Mouse (Mus musculus) bone marrow macrophage, adult 2 months (primary cell): ENCODE measurements around the gene Pop7. TPM values are rescaled to one million over a fixed set of nuclear protein-coding genes. Genes with fewer than 3 reads are reported as not detected.
A peak's percentile ranks its signal among the peaks of the same experiment; 100 is the strongest.

Experiments used
- H3K27ac ChIP-seq: 2 replicates; pipeline ENCODE4 v1.5.1; 2012; ENCODE audit warnings: low read depth, low read length; ENCODE audit not compliant: insufficient read depth
- H3K4me1 ChIP-seq: 2 replicates; pipeline ENCODE4 v1.6.1; 2012; ENCODE audit warnings: low read length; ENCODE audit not compliant: control insufficient read depth, insufficient read depth
- H3K4me3 ChIP-seq: 2 replicates; pipeline ENCODE4 v1.5.1; 2012; ENCODE audit warnings: mild to moderate bottlenecking, low read length, moderate library complexity; ENCODE audit not compliant: insufficient read depth
- CTCF ChIP-seq: IDR thresholded peaks from 2 replicates; pipeline ENCODE4 v1.5.1; 2012; ENCODE audit warnings: low read depth, mild to moderate bottlenecking, low read length, moderate library complexity
- POLR2A ChIP-seq: IDR thresholded peaks from 2 replicates; pipeline ENCODE4 v1.6.1; 2012; ENCODE audit warnings: mild to moderate bottlenecking, low read depth, low read length, borderline replicate concordance
- polyA plus RNA-seq: library from polyadenylated mRNA; stranded (reverse); fragments of >200 nt; gene quantifications from 2 replicates; pipeline ENCODE4 v1.2.4, GENCODE M21; 2012; ENCODE audit not compliant: missing spikeins, insufficient read depth, insufficient read length

Gene Pop7
- polyA plus RNA-seq, 1 experiment, result 15.8 TPM

- no peak overlapping the region for H3K27ac ChIP-seq
- H3K4me1 ChIP-seq, result no peaks in the 10 kb centered on the region
- TF ChIP-seq CTCF (peak; percentile 38; the same call in 1 of the 2 replicates), POLR2A (no peak)
- H3K4me3 ChIP-seq, result no peak overlapping the region
Measured at GRCm38 (mm10) chr5:137481138-137481537, 21.2 kb downstream of the Pop7 start.

GRCm38 (mm10) chr5:137476964-137477363 is 25.4 kb downstream of the Pop7 start, which contains the start of gene Zan:
Gene Zan, minus strand, starts transcription at chr5:137477064.
- H3K4me1 ChIP-seq, result no peaks in the 10 kb centered on the region; the same call in 1 of the 2 replicates
- no peak within 1 kb of the TSS for H3K27ac ChIP-seq
- TF ChIP-seq CTCF (no peak), POLR2A (no peak)
- H3K4me3 ChIP-seq, result no peak within 1 kb of the TSS

- no peak for TF ChIP-seq CTCF
- no peak for TF ChIP-seq POLR2A
- H3K27ac ChIP-seq, result no peak overlapping the region
- no peak overlapping the region for H3K4me3 ChIP-seq
- no peaks in the 10 kb centered on the region; the same call in 1 of the 2 replicates for H3K4me1 ChIP-seq
Measured at GRCm38 (mm10) chr5:137474351-137474750, 28.0 kb downstream of the Pop7 start.

- H3K27ac ChIP-seq, result no peak overlapping the region
- TF ChIP-seq CTCF (no peak), POLR2A (no peak)
- no peaks in the 10 kb centered on the region; the same call in 1 of the 2 replicates for H3K4me1 ChIP-seq
- H3K4me3 ChIP-seq, result no peak overlapping the region
Measured at GRCm38 (mm10) chr5:137472252-137472904, 29.9 kb downstream of the Pop7 start.

GRCm38 (mm10) chr5:137466946-137467345 is 35.4 kb downstream of the Pop7 start:
- no peak for TF ChIP-seq POLR2A
- TF ChIP-seq CTCF, result no peak

GRCm38 (mm10) chr5:137465049-137465448 is 37.3 kb downstream of the Pop7 start:
- Histone ChIP-seq H3K4me3 (no peak overlapping the region), H3K27ac (no peak overlapping the region), H3K4me1 (no peaks in the 10 kb centered on the region)
- no peak for TF ChIP-seq CTCF
- TF ChIP-seq POLR2A, result no peak

More at GRCm38 (mm10) chr5:137466946-137467345, 35.4 kb downstream of the Pop7 start:
- Histone ChIP-seq H3K27ac (no peak overlapping the region), H3K4me1 (no peaks in the 10 kb centered on the region), H3K4me3 (no peak overlapping the region)

GRCm38 (mm10) chr5:137455866-137456591 is 46.3 kb downstream of the Pop7 start:
- H3K4me3 ChIP-seq, result no peak overlapping the region
- TF ChIP-seq POLR2A, result no peak
- no peak for TF ChIP-seq CTCF
- no peak overlapping the region for H3K27ac ChIP-seq
- H3K4me1 ChIP-seq, result peaks cover 2% of the 10 kb centered on the region; the same call in 1 of the 2 replicates

- TF ChIP-seq CTCF, result no peak
- no peak for TF ChIP-seq POLR2A
- no peak overlapping the region for H3K4me3 ChIP-seq
- H3K4me1 ChIP-seq, result peaks cover 6% of the 10 kb centered on the region
- H3K27ac ChIP-seq, result no peak overlapping the region
Measured at GRCm38 (mm10) chr5:137455206-137455605, 47.1 kb downstream of the Pop7 start.

Other genes with a start within 250 kb of the Pop7 start
- not detected in 2 replicates for gene Ache, start 215.0 kb downstream of the Pop7 start, polyA plus RNA-seq
- 0.79 and 1.8 TPM in 2 replicates for gene Ufsp1, start 207.9 kb downstream of the Pop7 start, polyA plus RNA-seq
- 172 and 177 TPM in 2 replicates for gene Srrt, start 194.8 kb downstream of the Pop7 start, polyA plus RNA-seq
- gene Trip6, start 188.1 kb downstream of the Pop7 start, polyA plus RNA-seq, result 6.7 and 7.1 TPM in 2 replicates
- gene Slc12a9, start 168.9 kb downstream of the Pop7 start, polyA plus RNA-seq, result 43.2 and 47.0 TPM in 2 replicates
- gene Ephb4, start 152.4 kb downstream of the Pop7 start, polyA plus RNA-seq, result 0.19 TPM in 1 of 2 replicates, not detected in the other
- not detected in 2 replicates for gene Zan, start 25.5 kb downstream of the Pop7 start, polyA plus RNA-seq
- gene Gigyf1, start 16.0 kb upstream of the Pop7 start, polyA plus RNA-seq, result 42.0 and 48.3 TPM in 2 replicates
- gene Epo, start 30.7 kb upstream of the Pop7 start, polyA plus RNA-seq, result not detected in 2 replicates
- gene Gnb2, start 31.0 kb upstream of the Pop7 start, polyA plus RNA-seq, result 547 and 604 TPM in 2 replicates
- gene Actl6b, start 51.0 kb upstream of the Pop7 start, polyA plus RNA-seq, result not detected in 2 replicates
- gene Tfr2, start 67.3 kb upstream of the Pop7 start, polyA plus RNA-seq, result 1.7 TPM in 1 of 2 replicates, not detected in the other
- gene Mospd3, start 98.5 kb upstream of the Pop7 start, polyA plus RNA-seq, result 64.0 and 69.9 TPM in 2 replicates
- 3.2 and 5.0 TPM in 2 replicates for gene Pcolce, start 111.3 kb upstream of the Pop7 start, polyA plus RNA-seq
- gene Fbxo24, start 126.5 kb upstream of the Pop7 start, polyA plus RNA-seq, result not detected in 2 replicates
- 209 and 221 TPM in 2 replicates for gene Lrch4, start 126.6 kb upstream of the Pop7 start, polyA plus RNA-seq
- gene Gm20605, start 126.7 kb upstream of the Pop7 start, polyA plus RNA-seq, result 37.5 and 42.1 TPM in 2 replicates
- gene Sap25, start 138.8 kb upstream of the Pop7 start, polyA plus RNA-seq, result 107 and 128 TPM in 2 replicates
- not detected in 2 replicates for gene Irs3, start 143.2 kb upstream of the Pop7 start, polyA plus RNA-seq
- 18.1 and 22.5 TPM in 2 replicates for gene Agfg2, start 182.2 kb upstream of the Pop7 start, polyA plus RNA-seq
- 1.5 and 1.9 TPM in 2 replicates for gene Nyap1, start 239.1 kb upstream of the Pop7 start, polyA plus RNA-seq
- gene Tsc22d4, start 243.2 kb upstream of the Pop7 start, polyA plus RNA-seq, result 179 and 198 TPM in 2 replicates